Mouse (Mus musculus): ENCODE measurements around the gene Sh2b1.

Gene Sh2b1

GRCm38 (mm10) chr7:126456382-126457266 is 18.6 kb downstream of the Sh2b1 start:
- no peak for DNase-seq (ENCODE audit: extremely low spot score, low spot score)

- no peak for DNase-seq (ENCODE audit: extremely low spot score, low spot score)
These were observed 20.0 kb downstream of the Sh2b1 start for GRCm38 (mm10) chr7:126455242-126455641.

- DNase-seq (ENCODE audit: extremely low spot score, low spot score): no peak
These were observed 21.4 kb downstream of the Sh2b1 start for GRCm38 (mm10) chr7:126453861-126454260.

GRCm38 (mm10) chr7:126452244-126452643 is 23.0 kb downstream of the Sh2b1 start:
- DNase-seq (ENCODE audit: extremely low spot score, low spot score): no peak

- no peak for DNase-seq (ENCODE audit: extremely low spot score, low spot score)
These were observed 24.6 kb downstream of the Sh2b1 start for GRCm38 (mm10) chr7:126450641-126451040.

GRCm38 (mm10) chr7:126449991-126450390 is 25.2 kb downstream of the Sh2b1 start:
- no peak for DNase-seq (ENCODE audit: extremely low spot score, low spot score)

GRCm38 (mm10) chr7:126448481-126448880 is 26.7 kb downstream of the Sh2b1 start:
- DNase-seq (ENCODE audit: extremely low spot score, low spot score): no peak

- no peak for DNase-seq (ENCODE audit: extremely low spot score, low spot score)
These were observed 29.0 kb downstream of the Sh2b1 start for GRCm38 (mm10) chr7:126446217-126446616.

- no peak for DNase-seq (ENCODE audit: extremely low spot score, low spot score)
These were observed 30.0 kb downstream of the Sh2b1 start for GRCm38 (mm10) chr7:126445104-126445815.

GRCm38 (mm10) chr7:126444536-126444935 is 30.7 kb downstream of the Sh2b1 start:
- no peak for DNase-seq (ENCODE audit: extremely low spot score, low spot score)

GRCm38 (mm10) chr7:126443997-126444396 is 31.2 kb downstream of the Sh2b1 start:
- no peak for DNase-seq (ENCODE audit: extremely low spot score, low spot score)

- DNase-seq (ENCODE audit: extremely low spot score, low spot score): no peak
These were observed 35.1 kb downstream of the Sh2b1 start for GRCm38 (mm10) chr7:126440134-126440533.

- DNase-seq (ENCODE audit: extremely low spot score, low spot score): peak; percentile 65
These were observed 38.4 kb downstream of the Sh2b1 start for GRCm38 (mm10) chr7:126436851-126437250.

- DNase-seq (ENCODE audit: extremely low spot score, low spot score): no peak
These were observed 39.4 kb downstream of the Sh2b1 start for GRCm38 (mm10) chr7:126435801-126436200.

- DNase-seq (ENCODE audit: extremely low spot score, low spot score): no peak
These were observed 40.5 kb downstream of the Sh2b1 start for GRCm38 (mm10) chr7:126434726-126435125.

GRCm38 (mm10) chr7:126430167-126430566 is 45.1 kb downstream of the Sh2b1 start:
- DNase-seq (ENCODE audit: extremely low spot score, low spot score): no peak

- no peak for DNase-seq (ENCODE audit: extremely low spot score, low spot score)
These were observed 45.7 kb downstream of the Sh2b1 start for GRCm38 (mm10) chr7:126429503-126429898.

- peak; percentile 100 for DNase-seq (ENCODE audit: extremely low spot score, low spot score)
These were observed 46.4 kb downstream of the Sh2b1 start, which contains the start of gene Rabep2 for GRCm38 (mm10) chr7:126428631-126429502. Gene Rabep2, plus strand, starts transcription at chr7:126428759.

- no peak for DNase-seq (ENCODE audit: extremely low spot score, low spot score)
These were observed 47.1 kb downstream of the Sh2b1 start for GRCm38 (mm10) chr7:126428154-126428553.

- peak; percentile 16 for DNase-seq (ENCODE audit: extremely low spot score, low spot score)
These were observed 47.8 kb downstream of the Sh2b1 start for GRCm38 (mm10) chr7:126427323-126427860.

- DNase-seq (ENCODE audit: extremely low spot score, low spot score): no peak
These were observed 51.1 kb downstream of the Sh2b1 start for GRCm38 (mm10) chr7:126424161-126424560.
